Mouse (Mus musculus) kidney, embryonic 15.5 days (tissue): ENCODE results near the gene Rassf5. TPM values are rescaled to one million over a fixed set of nuclear protein-coding genes. Genes with fewer than 3 reads are reported as not detected.

Experiments used
- ATAC-seq: fragments of 200-750 bp; cut with Nextera tagmentation; replicated peaks from 2 replicates; pipeline ENCODE4 v1.8.0; 2017; ENCODE audit warnings: moderate TSS enrichment; ENCODE audit not compliant: low FRiP score
- H3K27ac ChIP-seq: fragments of 300-500 bp; sonication (generic); 2 replicates; pipeline ENCODE4 v1.5.1; 2015; ENCODE audit warnings: mild to moderate bottlenecking, inconsistent platforms
- H3K27me3 ChIP-seq: fragments of 300-500 bp; sonication (generic); 2 replicates; pipeline ENCODE4 v1.6.1; 2015; ENCODE audit warnings: inconsistent platforms
- H3K36me3 ChIP-seq: fragments of 300-500 bp; sonication (generic); 2 replicates; pipeline ENCODE4 v1.6.1; 2015; ENCODE audit warnings: inconsistent platforms
- H3K4me1 ChIP-seq: fragments of 300-500 bp; sonication (generic); 2 replicates; pipeline ENCODE4 v1.6.1; 2015; ENCODE audit warnings: inconsistent platforms
- H3K4me2 ChIP-seq: fragments of 300-500 bp; sonication (generic); 2 replicates; pipeline ENCODE4 v1.6.1; 2015; ENCODE audit warnings: moderate library complexity, mild to moderate bottlenecking, inconsistent platforms
- H3K4me3 ChIP-seq: fragments of 300-500 bp; sonication (generic); replicated peaks from 2 replicates; pipeline ENCODE4 v1.5.1; 2015; ENCODE audit warnings: mild to moderate bottlenecking, inconsistent platforms
- H3K9ac ChIP-seq: fragments of 300-500 bp; sonication (generic); 2 replicates; pipeline ENCODE4 v1.6.1; 2015; ENCODE audit warnings: mild to moderate bottlenecking, inconsistent platforms
- H3K9me3 ChIP-seq: fragments of 300-500 bp; sonication (generic); replicated peaks from 2 replicates; pipeline ENCODE4 v1.6.1; 2016; ENCODE audit warnings: inconsistent platforms
- WGBS: fragments of 180-500 bp; shearing (Covaris S2); methylation state at CpG from one replicate; pipeline ENCODE4 v1.1.7; 2015; ENCODE audit warnings: mixed read lengths; 5-methylcytosine and 5-hydroxymethylcytosine counted together
- polyA plus RNA-seq: library from polyadenylated mRNA; unstranded; fragments of >200 nt; fragmentation: Nextera tagmentation; extraction: Ambion mirVana; gene quantifications from 2 replicates; pipeline ENCODE4 v1.2.1, GENCODE M21; 2015

Gene Rassf5
- polyA plus RNA-seq, 1 experiment from 2014 or later: 2.9 TPM

DNA sequence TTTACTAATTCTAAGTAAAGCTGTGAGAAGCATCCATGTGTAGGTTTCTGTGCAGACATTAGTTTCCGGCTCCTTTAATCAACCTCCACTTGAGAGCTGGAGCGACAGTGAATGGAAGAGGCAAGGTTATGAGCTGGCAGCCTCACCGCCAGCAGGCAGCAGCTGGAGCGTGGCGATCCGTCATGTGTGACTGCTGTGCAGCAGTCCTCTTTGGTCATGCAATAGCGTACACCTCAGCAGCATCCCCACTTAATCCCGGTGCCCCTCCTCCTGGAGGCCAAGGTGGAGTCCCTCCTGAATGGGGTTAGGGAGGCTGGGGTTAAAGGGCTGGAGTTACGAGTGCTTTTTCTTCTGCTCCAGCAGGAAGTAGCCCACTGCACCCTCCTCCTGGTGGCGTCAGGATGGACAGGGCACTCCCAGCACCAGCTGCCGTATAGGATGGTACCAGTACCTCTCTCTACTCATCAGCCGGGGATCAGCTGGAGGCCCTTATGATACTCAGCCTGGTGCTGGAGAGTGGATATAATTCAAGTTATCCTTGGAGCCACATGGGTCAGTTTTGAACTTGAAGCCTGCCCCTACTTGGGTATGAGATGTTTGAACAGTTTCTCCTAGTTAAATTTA lies 20.1 kb downstream of the Rassf5 start:
- no peaks in the 10 kb centered on the region for H3K27me3 ChIP-seq
- H3K9me3 ChIP-seq: no peaks in the 10 kb centered on the region
- H3K36me3 ChIP-seq: no peaks in the 10 kb centered on the region
- peaks cover 7% of the 10 kb centered on the region for H3K4me1 ChIP-seq
- no peak overlapping the region for H3K4me3 ChIP-seq
- peak overlapping the region; percentile 40 for H3K4me2 ChIP-seq
- ATAC-seq: peak; percentile 96
- WGBS: 36% methylated on average over 12 of the region's 12 CpGs
- H3K9ac ChIP-seq: no peak overlapping the region
- 0 out of 2 replicates have a peak overlapping the region, but pooled peaks have one; percentile 43 for H3K27ac ChIP-seq

- no peak overlapping the region for H3K4me2 ChIP-seq
- H3K4me1 ChIP-seq: peaks cover 7% of the 10 kb centered on the region
- ATAC-seq: no peak
- H3K27me3 ChIP-seq: no peaks in the 10 kb centered on the region
- H3K9me3 ChIP-seq: no peaks in the 10 kb centered on the region
- H3K9ac ChIP-seq: no peak overlapping the region
- no peak overlapping the region for H3K4me3 ChIP-seq
- no peak overlapping the region for H3K27ac ChIP-seq
- 91% methylated on average over 2 of the region's 2 CpGs for whole genome bisulfite sequencing
- H3K36me3 ChIP-seq: no peaks in the 10 kb centered on the region
These were observed 21.7 kb downstream of the Rassf5 start for GRCm38 (mm10) chr1:131223345-131223744.

GRCm38 (mm10) chr1:131221822-131222590 lies 23.1 kb downstream of the Rassf5 start:
- ATAC-seq: no peak
- 82% methylated on average over 13 of the region's 13 CpGs for WGBS
- Histone ChIP-seq H3K9ac (no peak overlapping the region), H3K4me2 (no peak overlapping the region), H3K27ac (no peak overlapping the region), H3K4me1 (peaks cover 7% of the 10 kb centered on the region), H3K4me3 (no peak overlapping the region), H3K27me3 (no peaks in the 10 kb centered on the region), H3K36me3 (no peaks in the 10 kb centered on the region), H3K9me3 (no peaks in the 10 kb centered on the region)

DNA sequence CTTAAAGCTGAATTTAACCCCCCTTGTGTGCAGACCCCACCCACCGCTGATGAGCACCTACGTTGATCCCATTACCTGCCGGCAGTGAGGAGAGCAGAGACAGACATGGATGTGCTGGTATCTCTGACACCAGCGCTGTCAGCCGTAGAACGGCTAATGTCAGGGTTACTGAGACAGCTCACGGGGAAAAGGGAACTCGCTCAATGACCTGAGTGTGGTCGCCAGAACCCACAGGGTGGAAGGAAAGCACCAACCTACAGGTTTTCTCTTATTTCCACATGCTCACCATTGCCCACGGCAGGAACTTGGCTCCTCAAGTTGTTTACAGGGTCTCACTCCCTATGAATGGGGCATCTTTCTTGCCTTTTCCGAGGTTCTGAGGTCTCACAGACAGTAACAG lies 26.1 kb downstream of the Rassf5 start:
- no peaks in the 10 kb centered on the region for H3K4me1 ChIP-seq
- ATAC-seq: no peak
- no peak overlapping the region for H3K4me3 ChIP-seq
- WGBS: 87% methylated on average over 11 of the region's 11 CpGs
- no peaks in the 10 kb centered on the region for H3K9me3 ChIP-seq
- H3K9ac ChIP-seq: no peak overlapping the region
- H3K27ac ChIP-seq: no peak overlapping the region
- no peaks in the 10 kb centered on the region for H3K27me3 ChIP-seq
- H3K4me2 ChIP-seq: no peak overlapping the region
- H3K36me3 ChIP-seq: no peaks in the 10 kb centered on the region

DNA sequence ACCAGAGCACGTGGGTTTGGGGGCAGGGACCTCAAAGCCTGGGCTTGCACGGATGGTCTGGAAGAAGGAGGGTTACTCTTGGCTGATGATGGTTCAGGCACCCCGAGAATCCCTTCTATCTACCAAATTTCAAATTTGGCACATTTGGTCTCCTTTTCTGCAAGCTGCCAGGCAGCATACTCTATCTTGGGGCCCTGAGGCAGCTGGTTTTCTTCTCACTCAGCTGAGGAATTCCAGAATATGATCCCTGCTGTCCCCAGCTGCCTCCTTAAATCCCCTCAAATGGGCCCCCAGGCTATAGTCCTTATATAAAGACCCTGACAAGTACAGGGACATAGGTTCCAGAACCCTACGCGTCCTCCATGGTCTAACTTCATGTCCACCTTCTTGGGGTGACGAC lies 31.7 kb downstream of the Rassf5 start:
- no peaks in the 10 kb centered on the region for H3K9me3 ChIP-seq
- no peak overlapping the region for H3K9ac ChIP-seq
- WGBS: 76% methylated on average over 6 of the region's 6 CpGs
- H3K36me3 ChIP-seq: no peaks in the 10 kb centered on the region
- no peak overlapping the region for H3K4me3 ChIP-seq
- 0 out of 2 replicates have a peak, but pooled peaks cover 2% of the 10 kb centered on the region for H3K27me3 ChIP-seq
- H3K4me1 ChIP-seq: 0 out of 2 replicates have a peak, but pooled peaks cover 5% of the 10 kb centered on the region
- ATAC-seq: no peak
- H3K4me2 ChIP-seq: no peak overlapping the region
- no peak overlapping the region for H3K27ac ChIP-seq

DNA sequence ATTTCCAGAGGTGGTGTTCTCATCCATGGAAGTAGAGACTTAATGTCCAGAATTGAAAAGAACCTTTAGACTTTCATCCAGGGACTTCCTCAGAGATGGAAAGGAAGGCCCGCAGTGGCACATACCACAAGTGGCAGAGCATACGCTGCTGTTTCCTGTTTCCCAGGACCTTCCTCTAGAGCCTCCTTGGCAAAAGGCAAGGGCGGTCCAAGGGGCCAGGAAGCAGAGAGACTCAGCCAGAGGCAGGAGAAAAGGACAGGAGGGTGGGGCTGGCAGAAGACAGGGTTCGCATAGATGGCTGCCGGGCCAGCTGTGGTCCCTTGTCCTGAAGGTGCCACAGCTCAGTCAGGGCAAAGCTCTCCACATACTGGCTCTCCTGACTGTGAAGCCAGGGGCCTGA lies 32.1 kb downstream of the Rassf5 start:
- Histone ChIP-seq H3K4me2 (no peak overlapping the region), H3K4me3 (no peak overlapping the region), H3K4me1 (0 out of 2 replicates have a peak, but pooled peaks cover 5% of the 10 kb centered on the region), H3K9me3 (no peaks in the 10 kb centered on the region), H3K27me3 (0 out of 2 replicates have a peak, but pooled peaks cover 2% of the 10 kb centered on the region), H3K27ac (no peak overlapping the region), H3K36me3 (no peaks in the 10 kb centered on the region), H3K9ac (no peak overlapping the region)
- 60% methylated on average over 5 of the region's 5 CpGs for WGBS
- no peak for ATAC-seq

GRCm38 (mm10) chr1:131211655-131212054 lies 33.4 kb downstream of the Rassf5 start:
- Histone ChIP-seq H3K27me3 (0 out of 2 replicates have a peak, but pooled peaks cover 2% of the 10 kb centered on the region), H3K36me3 (no peaks in the 10 kb centered on the region), H3K9ac (no peak overlapping the region), H3K4me2 (no peak overlapping the region), H3K4me1 (0 out of 2 replicates have a peak, but pooled peaks cover 5% of the 10 kb centered on the region), H3K9me3 (no peaks in the 10 kb centered on the region), H3K4me3 (no peak overlapping the region), H3K27ac (no peak overlapping the region)
- no peak for ATAC-seq
- 81% methylated on average over 1 of the region's 1 CpGs for WGBS

- no peak for ATAC-seq
- no peak overlapping the region for H3K27ac ChIP-seq
- no peaks in the 10 kb centered on the region for H3K36me3 ChIP-seq
- 63% methylated on average over 8 of the region's 8 CpGs for WGBS
- H3K4me3 ChIP-seq: no peak overlapping the region
- 0 out of 2 replicates have a peak, but pooled peaks cover 5% of the 10 kb centered on the region for H3K4me1 ChIP-seq
- no peaks in the 10 kb centered on the region for H3K9me3 ChIP-seq
- H3K4me2 ChIP-seq: no peak overlapping the region
- no peak overlapping the region for H3K9ac ChIP-seq
- 0 out of 2 replicates have a peak, but pooled peaks cover 2% of the 10 kb centered on the region for H3K27me3 ChIP-seq
These were observed 35.1 kb downstream of the Rassf5 start for GRCm38 (mm10) chr1:131209971-131210426.

GRCm38 (mm10) chr1:131208800-131209199 lies 36.3 kb downstream of the Rassf5 start:
- Histone ChIP-seq H3K4me3 (no peak overlapping the region), H3K4me2 (no peak overlapping the region), H3K9me3 (no peaks in the 10 kb centered on the region), H3K9ac (no peak overlapping the region), H3K27me3 (0 out of 2 replicates have a peak, but pooled peaks cover 2% of the 10 kb centered on the region), H3K27ac (no peak overlapping the region), H3K4me1 (0 out of 2 replicates have a peak, but pooled peaks cover 5% of the 10 kb centered on the region), H3K36me3 (no peaks in the 10 kb centered on the region)
- no peak for ATAC-seq
- WGBS: 73% methylated on average over 6 of the region's 6 CpGs

GRCm38 (mm10) chr1:131208081-131208480 lies 37.0 kb downstream of the Rassf5 start:
- Histone ChIP-seq H3K4me2 (no peak overlapping the region), H3K9ac (no peak overlapping the region), H3K4me3 (no peak overlapping the region), H3K9me3 (no peaks in the 10 kb centered on the region), H3K4me1 (0 out of 2 replicates have a peak, but pooled peaks cover 3% of the 10 kb centered on the region), H3K36me3 (no peaks in the 10 kb centered on the region), H3K27me3 (0 out of 2 replicates have a peak, but pooled peaks cover 2% of the 10 kb centered on the region), H3K27ac (no peak overlapping the region)
- ATAC-seq: no peak
- 92% methylated on average over 5 of the region's 5 CpGs for WGBS

DNA sequence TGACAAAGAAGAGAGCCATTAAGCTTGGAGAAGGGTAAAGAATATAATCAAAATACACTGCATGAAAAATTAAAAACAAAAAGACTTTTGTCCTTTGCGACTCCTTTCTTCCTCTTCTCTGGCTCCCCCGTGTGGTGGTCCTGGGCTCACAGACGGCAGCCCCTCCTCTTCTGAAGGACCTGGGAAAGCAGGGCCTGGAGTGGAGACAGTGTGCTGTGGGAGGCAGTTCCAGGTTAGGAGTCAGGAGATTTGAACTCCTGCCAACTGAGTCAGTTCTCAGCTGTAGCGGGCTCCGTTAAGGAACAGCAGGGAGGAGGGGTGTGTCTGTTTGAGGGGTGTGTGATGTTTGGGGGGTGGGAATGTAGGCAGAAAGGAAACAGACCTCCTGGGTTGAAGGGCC lies 37.5 kb downstream of the Rassf5 start:
- Histone ChIP-seq H3K36me3 (no peaks in the 10 kb centered on the region), H3K27ac (no peak overlapping the region), H3K4me3 (no peak overlapping the region), H3K4me2 (no peak overlapping the region), H3K9ac (no peak overlapping the region), H3K4me1 (no peaks in the 10 kb centered on the region), H3K27me3 (0 out of 2 replicates have a peak, but pooled peaks cover 2% of the 10 kb centered on the region), H3K9me3 (no peaks in the 10 kb centered on the region)
- 4% methylated on average over 5 of the region's 5 CpGs for WGBS
- peak; percentile 41; the same call in 1 of the 2 replicates for ATAC-seq

GRCm38 (mm10) chr1:131206342-131206741 lies 38.7 kb downstream of the Rassf5 start:
- Histone ChIP-seq H3K9me3 (no peaks in the 10 kb centered on the region), H3K9ac (no peak overlapping the region), H3K27ac (no peak overlapping the region), H3K4me2 (no peak overlapping the region), H3K27me3 (no peaks in the 10 kb centered on the region), H3K4me1 (no peaks in the 10 kb centered on the region), H3K4me3 (no peak overlapping the region), H3K36me3 (no peaks in the 10 kb centered on the region)
- WGBS: 86% methylated on average over 5 of the region's 5 CpGs
- no peak for ATAC-seq
